Mouse (Mus musculus): ENCODE measurements around the gene Vmn1r209. TPM values are rescaled to one million over a fixed set of nuclear protein-coding genes. Genes with fewer than 3 reads are reported as not detected.

Vmn1r209 gene
- polyA plus RNA-seq (2014; fragmentation: Illumina TruSeq; extraction: RNeasy Lipid Tissue Mini Kit (QIAGEN cat#74804)), result not detected

DNA sequence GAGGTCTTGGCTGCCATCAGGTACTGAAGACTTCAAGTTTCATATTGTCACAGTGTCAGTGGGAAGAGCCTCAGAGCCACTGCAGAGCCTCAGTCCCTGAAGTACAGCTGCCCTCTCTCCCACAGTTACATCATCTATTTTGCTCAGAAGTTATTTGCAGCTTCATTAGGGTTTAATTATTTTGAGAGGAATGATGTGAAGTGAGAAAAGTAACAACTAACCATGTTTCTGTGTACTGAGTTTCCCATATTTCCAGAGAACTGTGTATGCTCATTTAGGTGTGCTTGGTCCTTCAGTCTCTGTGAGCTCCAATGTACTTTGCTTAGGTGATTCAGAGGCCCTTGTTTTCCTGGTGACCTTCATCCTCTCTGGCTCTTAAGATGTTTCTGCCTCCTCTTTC, at the start of gene Vmn1r209:
Gene Vmn1r209 (minus strand): TSS at position 101 of the 400 bp plus-strand sequence.

DNA sequence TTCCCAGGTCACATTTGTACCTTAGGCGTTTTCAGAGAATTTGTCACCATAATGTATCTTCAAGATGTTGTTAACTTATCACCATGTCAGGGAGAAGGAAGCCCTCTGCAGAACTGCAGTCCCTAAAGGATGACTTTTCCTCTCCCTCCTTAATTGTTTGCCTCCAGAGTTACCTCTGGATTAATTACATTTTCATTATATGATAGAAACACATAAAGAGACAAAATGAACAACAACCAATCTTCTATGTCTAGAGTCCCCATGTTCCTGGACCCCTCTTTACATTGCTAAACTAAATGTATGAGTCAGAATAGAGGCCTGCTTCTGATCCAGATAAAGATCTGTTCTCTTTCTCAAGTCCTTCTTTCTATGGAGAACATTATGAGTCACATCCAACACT, 48.0 kb upstream of the Vmn1r209 start, which contains the start of gene Vmn1r211:
Gene Vmn1r211 (minus strand): TSS at position 101 of the 400 bp plus-strand sequence.

DNA sequence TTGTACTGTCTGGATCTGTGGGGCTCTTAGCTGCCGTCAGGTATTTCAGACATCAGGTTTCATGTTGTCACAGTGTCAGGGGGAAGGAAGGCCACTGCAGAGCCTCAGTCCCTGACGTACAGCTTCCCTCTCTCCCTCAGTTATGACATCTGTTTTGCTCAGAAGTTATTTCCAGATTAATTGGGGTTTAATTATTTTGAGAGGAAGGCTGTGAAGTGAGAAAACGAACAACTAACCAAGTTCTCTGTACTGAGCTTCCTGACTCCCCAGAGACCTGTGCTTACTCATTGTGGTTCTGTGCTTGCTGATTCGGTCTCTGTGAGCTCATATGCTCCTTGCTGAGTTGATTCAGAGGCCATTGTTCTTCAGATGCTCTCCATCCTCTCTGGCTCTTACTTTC, 21.8 kb upstream of the Vmn1r209 start, which contains the start of gene Vmn1r210:
Gene Vmn1r210 (minus strand): TSS at position 101 of the 400 bp plus-strand sequence.

DNA sequence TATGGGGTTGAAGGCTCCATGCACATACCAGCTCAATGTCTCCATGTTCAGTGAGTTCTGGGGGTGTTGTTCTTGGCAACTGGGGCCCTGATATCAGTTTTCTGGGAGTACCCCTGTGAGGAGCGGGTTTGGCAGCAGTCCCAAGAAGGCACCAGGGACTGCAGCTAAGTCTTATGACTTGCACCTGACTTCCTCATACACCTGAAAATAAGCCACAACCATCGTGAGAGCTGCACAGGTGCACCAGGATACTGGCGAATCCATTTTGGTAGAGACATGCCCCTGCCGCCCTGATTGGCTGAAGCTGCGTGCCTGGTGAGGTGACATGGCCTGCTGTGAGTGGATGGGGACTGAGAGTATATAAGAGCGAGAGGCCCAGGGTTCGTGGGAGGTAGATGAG, 32.2 kb downstream of the Vmn1r209 start, which contains the start of gene Vmn1r208:
Gene Vmn1r208 (minus strand): TSS at position 101 of the 400 bp plus-strand sequence.

Other genes starting within 250 kb of the Vmn1r209 start
- gene Vmn1r205, start 216.7 kb downstream of the Vmn1r209 start, polyA plus RNA-seq (2014; fragmentation: Illumina TruSeq; extraction: RNeasy Lipid Tissue Mini Kit (QIAGEN cat#74804)), result not detected
- gene Vmn1r206, start 185.4 kb downstream of the Vmn1r209 start, polyA plus RNA-seq (2014; fragmentation: Illumina TruSeq; extraction: RNeasy Lipid Tissue Mini Kit (QIAGEN cat#74804)), result not detected
- gene Vmn1r207-ps, start 80.1 kb downstream of the Vmn1r209 start, polyA plus RNA-seq (2014; fragmentation: Illumina TruSeq; extraction: RNeasy Lipid Tissue Mini Kit (QIAGEN cat#74804)), result not detected
- not detected for gene Vmn1r208, start 32.3 kb downstream of the Vmn1r209 start, polyA plus RNA-seq (2014; fragmentation: Illumina TruSeq; extraction: RNeasy Lipid Tissue Mini Kit (QIAGEN cat#74804))
- gene Vmn1r210, start 21.7 kb upstream of the Vmn1r209 start, polyA plus RNA-seq (2014; fragmentation: Illumina TruSeq; extraction: RNeasy Lipid Tissue Mini Kit (QIAGEN cat#74804)), result not detected
- gene Vmn1r211, start 47.9 kb upstream of the Vmn1r209 start, polyA plus RNA-seq (2014; fragmentation: Illumina TruSeq; extraction: RNeasy Lipid Tissue Mini Kit (QIAGEN cat#74804)), result not detected
- gene Vmn1r212, start 74.5 kb upstream of the Vmn1r209 start, polyA plus RNA-seq (2014; fragmentation: Illumina TruSeq; extraction: RNeasy Lipid Tissue Mini Kit (QIAGEN cat#74804)), result not detected
- gene Vmn1r213, start 198.0 kb upstream of the Vmn1r209 start, polyA plus RNA-seq (2014; fragmentation: Illumina TruSeq; extraction: RNeasy Lipid Tissue Mini Kit (QIAGEN cat#74804)), result not detected
- not detected for gene Vmn1r214, start 220.7 kb upstream of the Vmn1r209 start, polyA plus RNA-seq (2014; fragmentation: Illumina TruSeq; extraction: RNeasy Lipid Tissue Mini Kit (QIAGEN cat#74804))